Mouse (Mus musculus): ENCODE data around the gene Pglyrp2. TPM values are rescaled to one million over a fixed set of nuclear protein-coding genes. Genes with fewer than 3 reads are reported as not detected.

The Pglyrp2 gene
- 0.08 TPM in 1 of 2 replicates, not detected in the other for polyA plus RNA-seq (2016; fragmentation: Nextera tagmentation; extraction: Ambion mirVana)

DNA sequence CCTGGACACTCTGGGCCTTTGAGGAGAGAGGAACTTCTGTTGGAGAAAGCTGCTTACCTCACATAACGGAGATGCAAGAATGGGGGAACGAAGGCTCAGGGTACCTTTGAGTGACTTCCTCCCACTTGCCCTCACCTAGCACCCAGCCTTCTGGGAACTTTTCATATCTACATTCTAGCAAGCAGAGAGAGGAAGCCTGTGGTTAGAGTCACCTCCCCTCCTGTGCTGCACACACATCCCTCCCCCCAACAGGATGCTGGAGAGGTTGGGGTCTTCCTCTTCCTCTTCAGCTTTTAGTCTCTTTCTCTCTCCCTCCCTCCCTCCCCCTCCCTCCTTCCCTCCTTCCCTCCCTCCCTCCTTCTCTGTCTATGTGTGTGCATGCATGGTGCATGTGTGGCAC lies at the start of gene Pglyrp2:
Gene Pglyrp2 (minus strand): TSS at position 134 of the 400 bp plus-strand sequence.
- Histone ChIP-seq H3K9ac (no peak within 1 kb of the TSS), H3K4me1 (no peaks in the 10 kb centered on the region), H3K36me3 (no peaks in the 10 kb centered on the region), H3K4me2 (replicated peaks) (no peak within 1 kb of the TSS), H3K27ac (no peak within 1 kb of the TSS), H3K9me3 (replicated peaks) (no peaks in the 10 kb centered on the region), H3K27me3 (no peaks in the 10 kb centered on the region), H3K4me3 (no peak within 1 kb of the TSS)
- WGBS: 87% methylated on average over 2 of the region's 2 CpGs
- no peak for ATAC-seq (ENCODE audit: low FRiP score)

DNA sequence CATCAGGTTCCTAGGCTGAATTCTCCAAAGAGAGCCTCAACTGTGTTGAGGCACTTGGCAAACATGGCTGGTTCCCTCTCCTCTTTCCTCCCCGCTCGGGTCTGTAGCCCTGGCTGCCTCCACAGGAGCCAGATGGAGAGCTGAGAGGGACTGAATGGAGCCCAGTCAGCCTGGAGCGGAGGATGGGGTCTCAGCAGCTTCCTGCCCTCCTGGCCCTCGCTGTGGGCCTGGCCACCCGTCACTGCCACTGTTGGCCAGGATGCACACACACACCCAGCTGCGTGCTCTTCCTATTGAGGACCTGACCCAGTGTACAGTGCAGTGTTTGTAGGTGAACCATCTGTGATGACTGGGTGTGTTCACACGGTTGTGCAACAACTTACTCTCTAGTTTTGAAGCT lies 48.2 kb upstream of the Pglyrp2 start:
- Histone ChIP-seq H3K9ac (no peak overlapping the region), H3K27me3 (no peaks in the 10 kb centered on the region), H3K4me1 (no peaks in the 10 kb centered on the region), H3K4me3 (no peak overlapping the region), H3K27ac (no peak overlapping the region), H3K36me3 (no peaks in the 10 kb centered on the region), H3K4me2 (replicated peaks) (no peak overlapping the region), H3K9me3 (replicated peaks) (no peaks in the 10 kb centered on the region)
- no peak for ATAC-seq (ENCODE audit: low FRiP score)
- 65% methylated on average over 7 of the region's 7 CpGs for WGBS

- ATAC-seq (ENCODE audit: low FRiP score): no peak
- H3K4me1 ChIP-seq: no peaks in the 10 kb centered on the region
- no peaks in the 10 kb centered on the region for H3K27me3 ChIP-seq
- no peak overlapping the region for H3K27ac ChIP-seq
- no peak overlapping the region for H3K9ac ChIP-seq
- no peak overlapping the region for H3K4me3 ChIP-seq
- no peaks in the 10 kb centered on the region for H3K9me3 ChIP-seq (replicated peaks)
- WGBS: 75% methylated on average over 4 of the region's 4 CpGs
- no peaks in the 10 kb centered on the region for H3K36me3 ChIP-seq
- no peak overlapping the region for H3K4me2 ChIP-seq (replicated peaks)
These were observed 46.8 kb upstream of the Pglyrp2 start for GRCm38 (mm10) chr17:32470795-32471194.

- no peaks in the 10 kb centered on the region; the same call in 1 of the 2 replicates for H3K27me3 ChIP-seq
- no peak overlapping the region for H3K27ac ChIP-seq
- no peak for ATAC-seq (ENCODE audit: low FRiP score)
- no peak overlapping the region for H3K4me3 ChIP-seq
- H3K4me2 ChIP-seq (replicated peaks): no peak overlapping the region
- no peak overlapping the region for H3K9ac ChIP-seq
- H3K4me1 ChIP-seq: no peaks in the 10 kb centered on the region
- H3K36me3 ChIP-seq: no peaks in the 10 kb centered on the region
- WGBS: 68% methylated on average over 7 of the region's 7 CpGs
- no peaks in the 10 kb centered on the region for H3K9me3 ChIP-seq (replicated peaks)
These were observed 44.5 kb upstream of the Pglyrp2 start for GRCm38 (mm10) chr17:32468494-32468893.

- Histone ChIP-seq H3K27me3 (peaks cover 15% of the 10 kb centered on the region), H3K9me3 (replicated peaks) (no peaks in the 10 kb centered on the region), H3K4me2 (replicated peaks) (no peak overlapping the region), H3K4me1 (peaks cover 9% of the 10 kb centered on the region; the same call in 1 of the 2 replicates), H3K36me3 (no peaks in the 10 kb centered on the region), H3K4me3 (no peak overlapping the region), H3K9ac (no peak overlapping the region), H3K27ac (no peak overlapping the region)
- WGBS: 57% methylated on average over 2 of the region's 2 CpGs
- no peak for ATAC-seq (ENCODE audit: low FRiP score)
These were observed 31.0 kb upstream of the Pglyrp2 start for GRCm38 (mm10) chr17:32454997-32455396.

GRCm38 (mm10) chr17:32454188-32454587 lies 30.2 kb upstream of the Pglyrp2 start:
- H3K27ac ChIP-seq: no peak overlapping the region
- no peak overlapping the region for H3K4me3 ChIP-seq
- H3K9me3 ChIP-seq (replicated peaks): no peaks in the 10 kb centered on the region
- no peak overlapping the region for H3K4me2 ChIP-seq (replicated peaks)
- peaks cover 9% of the 10 kb centered on the region; the same call in 1 of the 2 replicates for H3K4me1 ChIP-seq
- no peaks in the 10 kb centered on the region for H3K36me3 ChIP-seq
- H3K9ac ChIP-seq: no peak overlapping the region
- no peak for ATAC-seq (ENCODE audit: low FRiP score)
- peaks cover 15% of the 10 kb centered on the region for H3K27me3 ChIP-seq
- 86% methylated on average over 4 of the region's 4 CpGs for WGBS

DNA sequence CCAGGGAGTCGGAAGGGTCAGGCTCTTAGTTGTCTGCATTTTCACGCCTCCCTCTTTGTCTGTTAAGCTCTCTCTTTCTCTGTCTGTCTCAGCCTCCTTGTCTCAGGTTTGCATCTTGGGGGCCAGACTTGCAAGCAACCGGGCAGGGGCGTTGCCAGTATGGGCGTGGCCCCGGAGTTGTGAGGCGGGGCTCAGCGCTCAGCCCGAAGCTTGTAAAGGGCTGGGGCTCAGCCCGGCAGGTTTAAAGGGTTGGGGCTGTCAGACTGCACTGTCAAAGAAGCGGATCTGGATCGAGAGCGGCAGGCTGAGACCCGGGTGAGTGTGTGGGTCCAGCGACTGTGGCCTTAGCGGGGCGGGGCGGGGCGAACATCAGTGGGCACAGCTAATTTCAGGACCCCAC lies 28.5 kb upstream of the Pglyrp2 start, which contains the start of gene Cyp4f39:
Gene Cyp4f39 (plus strand): TSS at position 242 of the 400 bp plus-strand sequence.
- ATAC-seq (ENCODE audit: low FRiP score): no peak

DNA sequence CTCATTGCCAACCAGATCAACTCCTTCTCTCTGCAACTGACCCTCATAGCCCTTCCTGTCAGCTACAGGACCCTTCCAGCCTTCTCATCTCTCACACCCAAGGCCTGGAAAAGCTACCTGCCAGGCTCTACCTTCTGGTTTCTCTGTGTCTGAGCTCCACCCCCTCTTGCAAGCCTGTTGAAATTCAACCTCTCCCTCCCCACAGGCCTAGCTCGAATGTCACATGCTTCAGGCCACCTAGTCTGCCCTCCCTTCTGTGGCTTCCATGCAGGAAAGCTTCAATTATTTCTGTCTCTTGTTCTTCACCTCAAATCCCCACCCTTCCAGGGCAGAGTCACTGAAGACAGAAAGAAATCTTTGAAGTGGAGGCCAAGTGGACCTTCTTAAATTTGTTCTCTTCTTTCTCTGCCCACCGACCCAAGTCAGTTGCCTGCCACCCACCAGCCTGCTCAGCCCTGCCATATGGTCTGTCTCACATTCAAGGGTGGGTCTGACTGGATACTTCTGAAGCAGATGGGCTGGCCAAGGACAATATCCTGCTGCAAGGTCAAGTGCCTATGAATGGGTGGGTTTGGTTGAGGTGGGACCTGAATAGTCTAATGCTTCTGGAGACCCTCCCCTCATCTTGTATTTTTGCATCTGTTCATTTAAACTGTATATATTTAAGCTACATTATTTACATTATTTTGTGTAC lies 27.0 kb upstream of the Pglyrp2 start:
- Histone ChIP-seq H3K27ac (no peak overlapping the region), H3K9ac (no peak overlapping the region), H3K4me2 (replicated peaks) (no peak overlapping the region), H3K4me1 (peaks cover 9% of the 10 kb centered on the region; the same call in 1 of the 2 replicates), H3K9me3 (replicated peaks) (no peaks in the 10 kb centered on the region), H3K4me3 (no peak overlapping the region), H3K36me3 (no peaks in the 10 kb centered on the region), H3K27me3 (peaks cover 15% of the 10 kb centered on the region)
- WGBS: 47% methylated on average over 2 of the region's 2 CpGs
- ATAC-seq (ENCODE audit: low FRiP score): no peak

More for the DNA sequence above, 28.5 kb upstream of the Pglyrp2 start, which contains the start of gene Cyp4f39:
- peak within 1 kb of the TSS; percentile 29 for H3K4me3 ChIP-seq
- H3K9me3 ChIP-seq (replicated peaks): no peaks in the 10 kb centered on the region
- H3K9ac ChIP-seq: peak within 1 kb of the TSS; percentile 50; the same call in 1 of the 2 replicates
- peak within 1 kb of the TSS; percentile 66 for H3K4me2 ChIP-seq (replicated peaks)
- peaks cover 9% of the 10 kb centered on the region; the same call in 1 of the 2 replicates for H3K4me1 ChIP-seq
- peaks cover 15% of the 10 kb centered on the region for H3K27me3 ChIP-seq
- H3K27ac ChIP-seq: no peak within 1 kb of the TSS
- H3K36me3 ChIP-seq: no peaks in the 10 kb centered on the region
- WGBS: 3% methylated on average over 19 of the region's 19 CpGs

- no peaks in the 10 kb centered on the region for H3K9me3 ChIP-seq (replicated peaks)
- H3K36me3 ChIP-seq: no peaks in the 10 kb centered on the region
- peaks cover 9% of the 10 kb centered on the region; the same call in 1 of the 2 replicates for H3K4me1 ChIP-seq
- no peak overlapping the region for H3K27ac ChIP-seq
- no peak overlapping the region for H3K9ac ChIP-seq
- no peak overlapping the region for H3K4me3 ChIP-seq
- H3K4me2 ChIP-seq (replicated peaks): no peak overlapping the region
- WGBS: 100% methylated on average over 1 of the region's 1 CpGs
- H3K27me3 ChIP-seq: peaks cover 15% of the 10 kb centered on the region
- no peak for ATAC-seq (ENCODE audit: low FRiP score)
These were observed 25.1 kb upstream of the Pglyrp2 start for GRCm38 (mm10) chr17:32449042-32449441.

DNA sequence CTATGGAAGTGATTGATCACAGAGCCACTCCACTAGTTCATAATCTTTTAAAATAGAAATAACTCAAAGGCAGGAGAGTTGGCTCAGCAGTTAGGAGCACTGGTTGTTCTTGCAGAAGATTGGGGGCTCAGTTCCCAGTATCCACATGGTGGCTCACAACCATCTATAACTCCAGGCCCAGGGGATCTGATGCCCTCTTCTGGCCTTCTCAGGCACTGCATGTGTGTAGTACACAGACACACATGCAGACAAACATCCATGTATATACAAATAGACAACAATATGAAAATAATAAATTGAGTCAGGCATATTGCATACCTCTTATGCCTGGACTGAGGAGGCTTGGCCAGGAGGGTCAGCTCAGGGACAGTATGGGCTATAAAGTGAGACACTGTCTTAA lies 23.2 kb upstream of the Pglyrp2 start:
- Histone ChIP-seq H3K36me3 (no peaks in the 10 kb centered on the region), H3K9me3 (replicated peaks) (no peaks in the 10 kb centered on the region), H3K4me1 (no peaks in the 10 kb centered on the region), H3K27ac (no peak overlapping the region), H3K9ac (no peak overlapping the region), H3K27me3 (peaks cover 3% of the 10 kb centered on the region), H3K4me3 (no peak overlapping the region), H3K4me2 (replicated peaks) (no peak overlapping the region)
- no peak for ATAC-seq (ENCODE audit: low FRiP score)

- H3K27me3 ChIP-seq: no peaks in the 10 kb centered on the region
- WGBS: 83% methylated on average over 5 of the region's 5 CpGs
- ATAC-seq (ENCODE audit: low FRiP score): no peak
- no peaks in the 10 kb centered on the region for H3K4me1 ChIP-seq
- no peak overlapping the region for H3K9ac ChIP-seq
- H3K36me3 ChIP-seq: no peaks in the 10 kb centered on the region
- no peaks in the 10 kb centered on the region for H3K9me3 ChIP-seq (replicated peaks)
- no peak overlapping the region for H3K4me3 ChIP-seq
- no peak overlapping the region for H3K27ac ChIP-seq
- no peak overlapping the region for H3K4me2 ChIP-seq (replicated peaks)
These were observed 21.0 kb upstream of the Pglyrp2 start for GRCm38 (mm10) chr17:32445016-32445415.

DNA sequence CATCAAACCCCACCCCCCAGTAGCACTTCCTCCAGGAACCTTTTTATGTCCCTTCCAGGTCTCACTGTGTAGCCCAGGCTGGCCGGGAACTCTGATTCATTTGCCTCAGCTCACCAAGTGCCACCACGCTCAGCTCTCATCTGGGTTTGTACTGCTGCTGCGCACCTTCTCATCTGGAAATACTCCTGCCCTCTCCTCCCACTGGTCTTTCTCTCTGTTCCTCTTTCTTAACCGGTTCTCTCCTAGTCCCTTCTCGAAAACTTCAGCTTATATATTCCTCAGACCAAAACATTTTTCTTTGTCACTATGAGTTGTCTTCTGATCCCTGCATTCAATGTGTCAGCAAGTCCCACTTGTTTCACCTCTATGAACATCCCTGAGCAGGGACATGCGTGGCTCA lies 19.3 kb upstream of the Pglyrp2 start:
- H3K4me1 ChIP-seq: no peaks in the 10 kb centered on the region
- no peak overlapping the region for H3K9ac ChIP-seq
- no peaks in the 10 kb centered on the region for H3K9me3 ChIP-seq (replicated peaks)
- H3K27ac ChIP-seq: no peak overlapping the region
- ATAC-seq (ENCODE audit: low FRiP score): no peak
- no peaks in the 10 kb centered on the region for H3K36me3 ChIP-seq
- no peak overlapping the region for H3K4me3 ChIP-seq
- WGBS: 71% methylated on average over 6 of the region's 6 CpGs
- no peaks in the 10 kb centered on the region for H3K27me3 ChIP-seq
- H3K4me2 ChIP-seq (replicated peaks): no peak overlapping the region

DNA sequence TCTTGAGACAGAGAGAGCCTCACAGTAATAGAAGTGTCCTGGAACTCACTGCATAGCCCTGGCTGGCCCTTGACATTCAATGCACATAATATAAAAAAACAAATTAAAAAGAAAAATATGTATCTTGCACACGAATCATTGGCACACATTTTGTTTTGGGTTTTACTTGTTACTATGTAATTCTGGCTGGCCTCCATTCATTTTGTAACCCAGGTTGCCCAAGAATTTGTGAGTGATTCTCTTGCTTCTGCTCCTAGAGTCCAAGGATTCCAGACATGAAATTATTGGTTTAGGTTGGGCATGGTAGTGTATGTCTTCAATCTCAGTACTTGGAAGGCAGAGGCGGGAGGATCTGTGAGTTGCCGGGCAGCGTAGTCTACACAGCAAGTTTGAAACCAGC lies 13.1 kb upstream of the Pglyrp2 start:
- no peak for ATAC-seq (ENCODE audit: low FRiP score)
- no peaks in the 10 kb centered on the region for H3K36me3 ChIP-seq
- no peak overlapping the region for H3K4me2 ChIP-seq (replicated peaks)
- 97% methylated on average over 4 of the region's 4 CpGs for WGBS
- H3K9ac ChIP-seq: no peak overlapping the region
- no peaks in the 10 kb centered on the region for H3K27me3 ChIP-seq
- no peak overlapping the region for H3K4me3 ChIP-seq
- no peaks in the 10 kb centered on the region for H3K4me1 ChIP-seq
- H3K27ac ChIP-seq: no peak overlapping the region
- no peaks in the 10 kb centered on the region for H3K9me3 ChIP-seq (replicated peaks)
